In the genomic region with DNA sequence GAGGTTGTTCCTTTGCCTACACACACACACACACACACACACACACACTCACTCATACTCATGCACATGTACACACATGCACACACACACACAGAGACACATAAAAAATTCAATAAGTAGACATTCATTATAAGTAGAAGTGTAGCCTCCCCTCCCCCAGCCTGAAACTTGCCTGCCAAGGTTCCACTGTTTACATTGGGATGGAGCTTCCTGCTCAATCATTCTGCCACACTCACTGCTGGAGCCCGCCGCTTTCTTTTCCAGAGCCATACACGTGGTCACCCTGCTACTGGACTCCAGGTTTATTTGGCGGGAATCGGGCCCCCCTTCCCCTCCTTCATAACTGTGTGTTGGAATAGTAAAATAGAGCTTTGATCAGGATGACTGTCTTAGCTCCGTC, we compare ENCODE assay signal across 20 mouse cellular contexts. TPM values are rescaled to one million over a fixed set of nuclear protein-coding genes. Genes with fewer than 3 reads are reported as not detected.
DNase-seq lines count a peak whose midpoint lies in the region; ATAC-seq and TF ChIP-seq lines count a peak whose summit lies in the region.
"Had no signal": no experiment of that assay in that cellular context is flagged by ENCODE, and none has a peak within 500 bp of the region (broad histone marks: within the 10 kb centered on the region; RNA-seq: fewer than 3 reads in every experiment).

No protein-coding gene starts in this region.

- no peak overlapping the region for H3K9ac ChIP-seq in lung, embryonic 15.5 days
- no peak overlapping the region for H3K9ac ChIP-seq in stomach, embryonic 14.5 days (replicated peaks; ENCODE audit: low read depth, low read length)
- H3K9ac ChIP-seq: forebrain, embryonic 12.5 days; hindbrain, embryonic 12.5 days; kidney, embryonic 15.5 days; limb, embryonic 15.5 days had no signal

- H3K27ac ChIP-seq in lung, embryonic 15.5 days, result no peak overlapping the region
- no peak overlapping the region for H3K27ac ChIP-seq in stomach, embryonic 14.5 days (ENCODE audit: low read length)
- H3K27ac ChIP-seq: forebrain, embryonic 12.5 days; gastrocnemius, adult 2 months; hindbrain, embryonic 12.5 days; kidney, embryonic 15.5 days; limb, embryonic 15.5 days had no signal

- peaks cover 17% of the 10 kb centered on the region for H3K9me3 ChIP-seq in E14TG2a.4 (ENCODE audit: low read length)
- no peaks in the 10 kb centered on the region for H3K9me3 ChIP-seq in lung, embryonic 15.5 days
- no peaks in the 10 kb centered on the region for H3K9me3 ChIP-seq in stomach, embryonic 14.5 days (ENCODE audit: control insufficient read depth, low read depth, low read length)
- H3K9me3 ChIP-seq: forebrain, embryonic 12.5 days; kidney, embryonic 15.5 days; limb, embryonic 15.5 days had no signal

- no peak for TF ChIP-seq CTCF in E14TG2a.4 (conservative IDR thresholded peaks at IDR 0.05; ENCODE audit: low read length)

- H3K36me3 ChIP-seq in E14TG2a.4 (ENCODE audit: insufficient read depth, low read length), result 0 out of 2 replicates have a peak, but pooled peaks cover 5% of the 10 kb centered on the region
- H3K36me3 ChIP-seq in lung, embryonic 15.5 days, result no peaks in the 10 kb centered on the region
- H3K36me3 ChIP-seq in stomach, embryonic 14.5 days (ENCODE audit: control insufficient read depth, insufficient read depth, low read length), result no peaks in the 10 kb centered on the region
- H3K36me3 ChIP-seq: forebrain, embryonic 12.5 days; hindbrain, embryonic 12.5 days; kidney, embryonic 15.5 days; limb, embryonic 15.5 days had no signal

- 0 out of 2 replicates have a peak overlapping the region, but pooled peaks have one; percentile 7 for H3K4me3 ChIP-seq in E14TG2a.4 (replicated peaks; ENCODE audit: low read length)
- H3K4me3 ChIP-seq in lung, embryonic 15.5 days, result no peak overlapping the region
- no peak overlapping the region for H3K4me3 ChIP-seq in stomach, embryonic 14.5 days (ENCODE audit: low read depth, low read length)
- H3K4me3 ChIP-seq: forebrain, embryonic 12.5 days; gastrocnemius, adult 2 months; hindbrain, embryonic 12.5 days; kidney, embryonic 15.5 days; limb, embryonic 15.5 days had no signal

- WGBS in lung, embryonic 15.5 days, result 14% methylated on average over 6 of the region's 6 CpGs
- WGBS in stomach, embryonic 14.5 days, result 10% methylated on average over 6 of the region's 6 CpGs

- H3K4me2 ChIP-seq in lung, embryonic 15.5 days, result no peak overlapping the region; the same call in 1 of the 2 replicates
- H3K4me2 ChIP-seq in stomach, embryonic 14.5 days (replicated peaks; ENCODE audit: low read depth, low read length), result no peak overlapping the region
- H3K4me2 ChIP-seq: forebrain, embryonic 12.5 days; heart, embryonic 11.5 days; hindbrain, embryonic 12.5 days; kidney, embryonic 15.5 days; limb, embryonic 15.5 days had no signal

- H3K4me1 ChIP-seq in E14TG2a.4 (replicated peaks; ENCODE audit: low read depth, low read length), result peaks cover 73% of the 10 kb centered on the region
- peaks cover 5% of the 10 kb centered on the region; the same call in 1 of the 2 replicates for H3K4me1 ChIP-seq in lung, embryonic 15.5 days
- no peaks in the 10 kb centered on the region; the same call in 1 of the 2 replicates for H3K4me1 ChIP-seq in stomach, embryonic 14.5 days (ENCODE audit: control insufficient read depth, insufficient read depth, low read length)
- H3K4me1 ChIP-seq: forebrain, embryonic 12.5 days; hindbrain, embryonic 12.5 days; kidney, embryonic 15.5 days; limb, embryonic 15.5 days had no signal

- no peaks in the 10 kb centered on the region for H3K27me3 ChIP-seq in E14TG2a.4 (ENCODE audit: insufficient read depth, low read length)
- no peaks in the 10 kb centered on the region for H3K27me3 ChIP-seq in lung, embryonic 15.5 days
- H3K27me3 ChIP-seq in stomach, embryonic 14.5 days (ENCODE audit: control insufficient read depth, insufficient read depth, low read length), result no peaks in the 10 kb centered on the region
- H3K27me3 ChIP-seq: forebrain, embryonic 12.5 days; hindbrain, embryonic 12.5 days; kidney, embryonic 15.5 days; limb, embryonic 15.5 days had no signal

- peak; percentile 67; the same call in 1 of the 2 replicates for ATAC-seq in lung, embryonic 15.5 days (ENCODE audit: borderline replicate concordance, extremely low read depth, low FRiP score, low TSS enrichment)
- ATAC-seq in stomach, embryonic 14.5 days (ENCODE audit: insufficient number of reproducible peaks, insufficient read depth, low FRiP score, low read depth), result peak; percentile 72; the same call in 1 of the 2 replicates
- ATAC-seq: midbrain, embryonic 16.5 days; Patski had no signal

- DNase-seq in embryo, embryonic 10.5 days (ENCODE audit: low spot score), result peak; percentile 12
- DNase-seq in kidney, postnatal 10 days, result no peak
- DNase-seq in cerebellum, adult 11-12 months, result no peak
- DNase-seq in kidney, adult 8-10 months, result no peak
- DNase-seq: adrenal gland, postnatal 10 days; cerebellum, adult 9-11 months; gastrocnemius, adult 2 months; heart, postnatal 14 days; retina, postnatal 1 day; thymus, adult 18-20 months had no signal

RNA-seq across cellular contexts. Expression of a gene that starts 24.4 kb away (rescaled TPM):
- polyA plus RNA-seq in lung, embryonic 15.5 days (2015; fragmentation: Nextera tagmentation; extraction: Ambion mirVana), result 33.2 and 33.6 TPM in 2 replicates
- polyA plus RNA-seq in stomach, embryonic 14.5 days (2014; fragmentation: Nextera tagmentation; extraction: Ambion mirVana), result 52.3 and 58.2 TPM in 2 replicates
